ENCODE assay signal across 8 mouse cellular contexts in the genomic region with DNA sequence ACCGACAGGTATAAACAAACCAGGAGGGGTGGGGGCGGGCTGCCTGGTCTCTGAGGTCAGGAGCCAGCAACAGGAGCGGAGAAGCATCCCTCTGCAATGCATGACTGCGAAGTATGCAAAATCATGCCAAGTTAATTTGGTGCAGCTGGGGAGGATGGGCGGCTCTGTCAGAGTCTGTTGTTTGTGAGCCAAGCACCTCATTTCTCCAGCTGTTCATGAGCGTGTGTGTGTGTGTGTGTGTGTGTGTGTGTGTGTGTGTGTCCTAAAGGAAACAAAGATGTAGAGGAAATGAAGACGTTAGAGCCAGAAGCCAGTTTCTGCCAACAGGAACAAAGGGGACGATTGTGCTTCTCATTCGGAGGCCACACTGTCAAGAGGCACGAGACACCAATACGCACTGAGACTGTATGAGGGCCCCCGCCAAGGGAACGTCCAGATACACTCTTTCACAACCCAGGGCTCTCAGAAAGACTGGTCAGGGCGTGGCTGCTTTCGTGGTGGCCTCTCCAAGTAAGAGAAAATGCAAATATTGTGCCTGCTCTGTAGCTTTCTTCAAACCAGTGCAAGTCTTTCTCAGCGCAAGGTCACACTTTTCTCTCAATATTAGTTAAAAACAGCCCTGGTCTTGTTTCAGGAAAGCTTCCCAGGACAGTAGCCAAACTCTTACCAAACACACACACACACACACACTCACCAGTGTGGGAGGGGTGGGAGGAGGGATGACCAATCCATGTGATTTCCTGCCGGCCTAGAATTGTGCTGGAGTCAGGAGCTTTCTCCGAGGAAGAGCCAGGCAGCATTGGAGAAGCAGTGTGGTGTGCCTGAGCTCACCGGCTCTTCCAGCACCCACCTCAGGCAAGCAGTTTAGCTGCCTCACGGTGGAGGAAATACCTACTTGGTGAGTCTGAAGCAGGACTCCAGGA.
DNase-seq lines count a peak whose midpoint lies in the region; ATAC-seq lines count a peak whose summit lies in the region.

No protein-coding gene starts in this region.

- H3K27ac ChIP-seq in intestine, embryonic 14.5 days (ENCODE audit: low read depth) = peak overlapping the region; percentile 93

- DNase-seq in ZHBTc4 (ENCODE audit: low read depth, low spot score) = peak; percentile 43
- DNase-seq in embryo, embryonic 11 days = peak; percentile 76
- DNase-seq in gastrocnemius, postnatal 36 days = peak; percentile 74 to 81
- DNase-seq in intestine, embryonic 14.5 days (ENCODE audit: low spot score) = peak; percentile 82
- peak; percentile 65 to 87 for DNase-seq in left cerebral cortex, postnatal 10 days (ENCODE audit: extremely low spot score in 1 of 2, low spot score in 2 of 2)
- peak; percentile 80 to 86 for DNase-seq in right cerebral cortex, postnatal 10 days (ENCODE audit: low spot score in 2 of 2)
- DNase-seq in urinary bladder, postnatal 25 days (ENCODE audit: low spot score) = peak; percentile 60

- intact Hi-C loops in gastrocnemius, postnatal 36 days (cut with DNase I) = no loop called here
- intact Hi-C loops in left cerebral cortex, postnatal 10 days (cut with DNase I) = no loop called here

- ATAC-seq in intestine, embryonic 14.5 days (replicated peaks; ENCODE audit: low FRiP score, low TSS enrichment, low read depth) = peak; percentile 82

- H3K9me3 ChIP-seq in intestine, embryonic 14.5 days (ENCODE audit: control insufficient read depth, low read length) = no peaks in the 10 kb centered on the region
- peaks cover 6% of the 10 kb centered on the region; the same call in 1 of the 2 replicates for H3K9me3 ChIP-seq in megakaryocyte, embryonic 14.5 days

- H3K4me1 ChIP-seq in intestine, embryonic 14.5 days (replicated peaks; ENCODE audit: control insufficient read depth, insufficient read depth, low read length) = peaks cover 25% of the 10 kb centered on the region
- peaks cover 33% of the 10 kb centered on the region for H3K4me1 ChIP-seq in megakaryocyte, embryonic 14.5 days

- H3K36me3 ChIP-seq in intestine, embryonic 14.5 days (ENCODE audit: control insufficient read depth, insufficient read depth, low read length) = no peaks in the 10 kb centered on the region
- peaks cover under 1% of the 10 kb centered on the region for H3K36me3 ChIP-seq in megakaryocyte, embryonic 14.5 days (replicated peaks; ENCODE audit: low read length)

- peak overlapping the region; percentile 45 for H3K4me2 ChIP-seq in intestine, embryonic 14.5 days (ENCODE audit: low read length)

- peak overlapping the region; percentile 46 for H3K9ac ChIP-seq in intestine, embryonic 14.5 days (ENCODE audit: low read length)

- WGBS in intestine, embryonic 14.5 days = 17% methylated on average over 20 of the region's 20 CpGs

- H3K4me3 ChIP-seq in intestine, embryonic 14.5 days (ENCODE audit: low read depth, low read length) = no peak overlapping the region
- H3K4me3 ChIP-seq in megakaryocyte, embryonic 14.5 days (replicated peaks) = peak overlapping the region; percentile 85

- H3K27me3 ChIP-seq in intestine, embryonic 14.5 days (replicated peaks; ENCODE audit: control insufficient read depth, insufficient read depth, low read length) = no peaks in the 10 kb centered on the region
- H3K27me3 ChIP-seq in megakaryocyte, embryonic 14.5 days (replicated peaks) = no peaks in the 10 kb centered on the region
